Mouse (Mus musculus) spleen, postnatal 14 days (tissue): ENCODE results near the gene Med1.

Source experiments
- DNase-seq, 2 experiments: peaks; one replicate each; pipeline ENCODE4 v3.0.0; 2021 to 2022; ENCODE audit warnings: low spot score in 2 of 2

Med1 gene

DNA sequence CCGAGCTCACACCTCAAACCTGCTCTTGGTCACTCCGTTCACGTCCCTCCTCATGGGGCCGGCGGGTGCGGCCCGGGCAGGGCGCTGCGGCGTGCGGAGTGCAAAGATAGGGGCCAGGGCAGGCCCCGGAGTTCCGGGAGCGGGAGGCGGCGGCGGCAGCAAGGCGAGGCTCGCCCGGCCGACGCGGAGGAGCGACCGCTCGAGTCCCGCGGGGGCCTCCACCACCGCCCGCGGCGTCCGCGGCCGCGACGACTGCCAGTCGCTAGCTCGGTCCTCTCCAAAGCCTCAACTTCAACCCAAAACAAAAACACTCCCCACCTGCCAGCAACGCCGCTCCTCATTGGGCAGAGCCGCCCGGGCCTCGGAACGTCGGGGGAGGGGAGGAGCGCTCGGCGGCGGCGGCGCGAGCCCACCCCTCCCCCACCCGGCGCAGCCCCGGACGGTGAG lies 43.8 kb downstream of the Med1 start:
- DNase-seq: peak; percentile 77 to 87

DNA sequence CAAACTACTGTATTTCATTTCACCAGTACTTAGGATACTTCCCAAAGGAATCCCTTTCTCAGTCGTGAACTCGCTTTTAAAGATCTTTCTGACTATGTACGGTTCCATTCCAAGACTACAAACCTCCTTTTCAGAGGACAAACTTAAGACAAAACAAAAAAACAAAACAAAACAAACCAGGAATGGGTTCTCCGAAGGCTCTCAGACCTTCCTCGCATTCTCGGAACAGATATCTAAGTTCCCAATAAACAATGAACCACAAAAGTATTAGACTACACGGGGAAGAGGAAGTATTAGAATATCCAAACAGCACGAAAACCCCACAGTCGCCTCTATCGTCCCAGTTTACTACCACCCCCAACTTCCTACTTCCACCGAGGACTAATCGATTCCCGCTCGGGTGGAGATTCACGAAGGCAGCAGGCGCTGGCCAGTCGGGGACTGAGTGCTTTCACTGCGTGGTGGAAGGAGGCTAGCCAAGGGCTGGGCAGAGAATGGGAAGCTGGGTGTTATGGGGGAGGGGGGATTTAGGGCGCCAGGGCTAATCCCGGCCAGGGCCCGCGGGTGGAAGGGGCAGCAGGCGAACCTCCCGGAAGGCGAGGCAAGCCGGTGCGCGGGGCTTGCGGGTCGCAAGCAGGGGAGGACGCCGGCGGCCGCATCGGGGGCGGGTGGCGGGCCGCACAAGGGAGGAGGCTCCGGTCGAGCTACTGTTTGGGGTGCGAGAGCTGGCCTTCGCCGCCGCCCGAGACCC lies 44.4 kb downstream of the Med1 start:
- DNase-seq: no peak

DNA sequence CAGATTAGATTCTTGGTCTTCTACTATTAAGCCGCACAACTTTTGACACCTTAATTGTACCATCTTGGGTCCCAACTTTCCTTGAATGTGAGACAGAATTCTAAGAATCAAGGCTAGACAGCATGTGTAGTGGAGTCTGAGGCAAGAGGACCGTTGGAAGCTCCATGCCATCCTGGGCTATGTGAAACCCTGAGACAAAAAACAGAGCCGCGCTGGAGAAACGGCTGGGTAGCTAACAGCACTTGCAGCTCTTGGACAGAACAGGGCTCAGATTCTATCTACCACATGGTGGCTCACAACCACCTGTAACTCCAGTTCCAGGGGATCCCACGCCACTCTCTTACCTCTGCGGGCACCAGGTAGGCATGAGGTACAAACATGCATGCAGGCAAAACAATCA lies 47.2 kb downstream of the Med1 start:
- no peak for DNase-seq

DNA sequence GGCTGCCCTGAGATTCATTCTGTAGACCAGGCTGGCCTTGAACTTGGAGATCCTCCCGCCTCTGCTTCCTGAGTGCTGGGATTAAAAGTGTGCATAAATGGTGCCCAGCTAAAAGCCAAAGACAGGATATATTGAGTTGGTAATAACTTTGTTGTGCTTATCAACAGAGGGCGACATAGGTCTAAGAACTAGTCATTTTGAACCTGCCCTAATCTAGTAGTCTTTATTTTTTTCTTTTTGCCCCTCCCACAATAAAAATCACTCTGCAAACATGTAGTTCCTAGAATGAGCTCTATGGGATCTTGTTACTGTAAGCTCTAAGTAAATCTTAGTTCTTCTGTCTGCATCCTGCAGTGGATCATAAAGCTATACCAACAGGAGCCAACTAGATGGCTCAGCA lies 50.5 kb downstream of the Med1 start:
- DNase-seq: no peak

DNA sequence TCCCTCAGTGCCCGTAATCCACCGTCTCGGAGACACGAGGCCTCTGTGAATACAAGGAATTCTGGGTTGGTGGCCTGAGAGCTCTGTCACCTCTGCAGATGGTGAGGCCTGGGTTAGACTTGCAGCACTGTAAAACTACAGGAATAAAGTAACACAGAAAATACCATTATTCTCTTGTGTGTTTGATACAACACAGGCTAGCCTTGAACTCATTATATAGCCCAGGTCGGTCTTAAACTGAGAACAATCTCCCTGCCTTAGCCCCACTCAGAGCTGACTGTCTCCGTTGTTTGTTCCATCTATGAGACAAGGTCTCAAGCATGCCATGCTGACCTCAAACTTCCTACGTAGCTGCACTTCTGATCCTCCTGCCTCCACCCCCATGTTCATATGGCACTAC lies 54.2 kb downstream of the Med1 start:
- DNase-seq: no peak

DNA sequence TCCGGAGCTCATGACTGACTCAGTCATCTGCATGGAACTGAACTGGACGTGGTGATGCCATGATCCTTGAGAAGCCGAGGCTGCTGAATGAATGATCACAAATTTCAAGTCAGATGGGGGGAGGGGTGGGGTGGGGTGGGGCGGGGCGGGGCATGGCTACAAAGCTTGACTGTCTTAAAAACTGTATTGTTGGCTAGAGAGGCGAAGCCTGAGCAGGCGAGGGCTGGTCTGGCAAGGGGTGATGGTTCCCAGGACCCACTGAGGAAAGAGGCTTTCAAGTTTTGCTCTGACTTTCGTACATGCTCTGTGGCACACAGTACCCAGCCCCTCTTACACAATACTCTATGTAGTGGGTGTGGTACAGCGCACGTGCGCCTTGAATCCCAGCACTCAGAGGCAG lies 55.3 kb downstream of the Med1 start:
- DNase-seq: no peak

DNA sequence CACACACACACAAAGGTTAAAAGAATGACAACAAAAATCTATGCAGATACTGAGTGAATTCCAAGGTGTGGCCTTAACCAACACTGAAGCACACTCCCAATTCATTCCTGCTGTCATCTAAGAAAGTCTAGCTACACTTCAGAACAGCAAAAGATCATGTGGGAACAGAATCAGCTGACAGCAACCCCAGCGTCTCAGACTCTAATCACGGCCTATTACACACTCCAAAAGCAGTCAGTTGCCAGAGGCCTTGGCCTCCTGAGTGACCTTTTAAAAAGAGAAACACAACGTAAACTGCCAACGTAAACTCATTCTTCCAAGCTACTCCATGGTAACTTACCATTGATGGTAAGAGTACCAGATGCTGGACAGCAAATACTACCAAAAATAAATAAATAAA lies 58.1 kb downstream of the Med1 start:
- no peak for DNase-seq

DNA sequence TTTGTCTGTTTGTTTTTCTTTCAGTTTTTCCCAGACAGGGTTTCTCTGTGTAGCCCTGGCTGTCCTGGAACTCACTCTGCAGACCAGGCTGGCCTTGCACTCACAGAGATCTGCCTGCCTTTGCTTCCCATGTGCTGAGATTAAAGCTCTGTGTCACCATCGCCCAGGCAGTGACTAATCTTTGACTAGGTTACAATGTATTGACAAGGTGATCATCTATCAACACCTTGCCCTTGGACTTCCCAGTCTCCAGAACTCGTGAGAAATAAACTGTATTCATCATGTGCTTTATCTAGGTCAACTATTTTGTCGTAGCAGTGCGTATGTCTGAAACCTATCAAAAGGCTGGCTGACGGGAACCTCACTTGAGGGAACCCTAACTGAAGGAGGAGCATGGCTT lies 69.7 kb downstream of the Med1 start:
- no peak for DNase-seq

DNA sequence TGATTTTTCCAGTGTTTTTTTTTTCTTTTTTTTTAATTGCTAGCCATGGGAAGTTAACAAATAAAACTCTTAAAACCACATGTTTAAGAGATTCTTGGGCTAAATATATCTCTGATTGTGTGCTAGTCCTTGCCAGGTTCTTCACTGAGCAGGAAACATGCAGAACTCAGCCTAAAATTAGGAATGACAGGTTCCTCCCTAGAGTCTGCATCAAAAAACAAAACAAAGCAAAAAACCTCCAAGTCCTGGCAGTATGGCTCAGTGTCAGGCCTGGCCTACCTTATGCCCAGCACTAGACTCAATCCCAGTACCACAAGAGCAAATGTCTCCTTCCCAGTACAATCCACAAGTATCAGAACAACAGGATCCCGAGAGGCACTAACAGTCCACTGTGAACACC lies 78.7 kb downstream of the Med1 start:
- DNase-seq: no peak

DNA sequence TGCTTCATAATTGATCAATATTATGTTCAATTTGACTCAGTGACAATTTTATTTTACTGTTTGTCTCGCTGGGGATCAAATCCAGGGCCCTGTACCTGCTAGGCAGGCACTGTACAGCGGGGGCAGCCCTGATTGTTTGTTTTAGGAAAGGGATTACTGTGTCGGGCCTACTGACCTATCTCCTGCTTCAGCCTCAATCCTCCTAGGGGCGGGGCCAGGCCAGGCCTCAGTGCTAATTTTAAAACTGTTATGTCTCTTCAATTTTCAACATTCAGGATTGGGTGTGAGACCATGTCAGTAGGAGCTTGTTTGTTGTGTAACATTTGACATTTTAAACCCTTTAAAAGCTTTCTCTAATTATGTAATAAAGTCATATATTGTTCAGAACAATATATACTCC lies 79.6 kb downstream of the Med1 start:
- no peak for DNase-seq

DNA sequence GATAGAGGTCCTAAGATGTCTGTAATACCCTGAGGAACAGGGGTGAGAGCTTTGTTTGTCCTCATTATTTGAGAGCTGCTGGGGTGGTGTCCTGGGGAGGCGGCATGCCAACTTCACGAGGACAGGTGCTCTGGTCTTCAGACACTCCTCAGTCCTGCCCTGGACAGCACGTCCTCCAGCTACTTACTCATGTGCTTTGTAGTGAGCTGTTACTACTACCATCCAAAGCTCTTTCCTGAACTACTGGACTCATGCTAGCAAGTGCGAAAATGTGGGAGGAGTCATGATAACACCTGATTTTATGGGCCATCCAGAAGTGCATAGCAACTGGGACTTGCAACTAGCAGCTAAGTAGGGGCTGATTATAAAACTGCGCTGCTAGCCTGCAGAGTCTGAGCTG lies 83.4 kb downstream of the Med1 start:
- DNase-seq: no peak
